Mouse (Mus musculus): ENCODE data around the gene Vwf. TPM values are rescaled to one million over a fixed set of nuclear protein-coding genes. Genes with fewer than 3 reads are reported as not detected.
A peak's percentile ranks its signal among the peaks of the same experiment; 100 is the strongest.

Vwf gene
- total RNA-seq, 1 experiment from 2014 or later: 6.6 TPM

DNA sequence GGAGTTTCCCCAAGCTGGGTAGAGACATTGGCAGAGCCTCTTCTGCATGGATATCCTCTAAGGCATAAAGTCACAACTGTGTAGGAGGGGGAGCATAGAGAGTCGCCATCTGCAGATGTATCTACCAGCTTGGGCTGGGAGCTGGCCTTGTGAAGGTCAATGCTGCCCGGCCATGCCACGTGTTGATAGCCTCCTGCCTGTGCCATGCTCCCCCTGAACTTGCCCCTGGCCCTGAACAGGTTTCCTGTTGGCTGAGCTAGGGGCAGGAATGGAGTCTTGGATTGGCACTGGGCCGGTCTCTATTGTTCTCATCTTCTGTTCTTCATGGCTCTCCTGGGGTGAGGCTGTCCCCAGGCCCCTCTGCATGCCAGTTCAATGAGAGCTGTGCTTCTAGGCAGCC is 51.1 kb downstream of the Vwf start:
- no peak for ATAC-seq (replicated peaks in 1 of 2; ENCODE audit: insufficient read depth in 1 of 2, low FRiP score in 2 of 2, low TSS enrichment in 1 of 2, low read depth in 1 of 2, poor library complexity in 2 of 2, severe bottlenecking in 2 of 2)

DNA sequence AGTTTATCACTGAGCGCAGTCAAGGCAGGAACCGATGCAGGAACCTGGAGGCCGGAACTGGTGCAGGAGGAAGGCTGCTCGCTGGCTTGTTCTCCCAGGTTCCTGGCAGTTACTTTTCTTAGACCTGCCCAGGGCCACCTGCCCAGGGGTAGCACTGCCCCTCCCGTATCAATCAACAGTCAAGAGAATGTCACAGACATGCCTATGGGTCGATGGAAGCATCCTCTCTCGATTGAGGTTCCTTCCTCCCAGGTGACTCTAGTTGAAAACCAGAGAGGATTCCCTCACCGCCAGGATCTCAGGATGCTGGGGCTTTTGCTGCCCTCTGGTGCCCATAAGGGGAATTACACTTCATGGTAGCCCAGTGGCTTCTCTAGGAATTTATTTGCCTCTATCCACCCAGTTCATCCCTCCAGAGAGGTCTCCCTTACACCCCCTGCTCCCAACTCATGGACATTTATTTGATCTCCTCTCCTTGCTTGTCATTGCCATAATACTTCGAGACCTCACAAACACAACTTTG is 53.5 kb downstream of the Vwf start:
- 0 out of 4 replicates have a peak, but pooled peaks of 1 of the 2 experiments have one; percentile 29 for ATAC-seq (replicated peaks in 1 of 2; ENCODE audit: insufficient read depth in 1 of 2, low FRiP score in 2 of 2, low TSS enrichment in 1 of 2, low read depth in 1 of 2, poor library complexity in 2 of 2, severe bottlenecking in 2 of 2)

DNA sequence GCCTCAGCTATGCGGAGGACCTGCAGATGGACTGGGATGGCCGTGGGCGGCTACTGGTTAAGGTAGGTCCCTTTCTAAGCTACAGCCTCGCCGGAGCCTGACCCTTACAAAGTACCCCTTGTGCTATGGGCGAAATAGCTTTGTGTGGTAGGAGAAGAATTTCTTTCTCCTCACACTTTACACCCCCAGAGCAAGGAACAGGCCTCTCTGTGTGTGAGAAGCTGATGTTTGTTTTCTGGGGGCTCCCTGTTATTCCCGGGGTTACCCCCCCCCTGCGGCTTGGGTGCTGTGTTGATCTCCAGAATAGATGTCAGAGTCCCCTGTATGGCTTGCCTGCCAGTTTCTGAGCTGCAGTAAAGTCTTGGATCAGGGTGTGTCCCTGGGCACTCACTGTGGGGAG is 54.1 kb downstream of the Vwf start:
- no peak for ATAC-seq (replicated peaks in 1 of 2; ENCODE audit: insufficient read depth in 1 of 2, low FRiP score in 2 of 2, low TSS enrichment in 1 of 2, low read depth in 1 of 2, poor library complexity in 2 of 2, severe bottlenecking in 2 of 2)

DNA sequence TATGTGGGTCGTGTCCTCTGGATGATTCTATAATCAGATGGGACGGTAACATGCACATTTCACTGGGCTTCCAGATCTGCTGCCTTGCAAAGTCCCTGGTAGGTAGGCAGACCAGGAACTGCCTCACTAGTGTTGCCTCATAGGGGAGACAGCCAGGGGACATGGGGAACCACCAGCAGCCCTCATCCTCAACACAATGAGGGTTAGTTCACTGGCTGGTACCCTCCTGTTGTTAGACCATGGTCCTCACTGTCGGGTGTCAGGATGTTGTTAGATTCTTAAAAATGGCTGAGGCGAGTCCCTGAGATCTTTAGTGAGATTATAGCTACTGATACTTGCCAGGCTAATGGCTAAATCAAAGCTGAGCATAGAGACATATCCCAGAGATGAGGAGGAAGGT is 54.6 kb downstream of the Vwf start:
- no peak for ATAC-seq (replicated peaks in 1 of 2; ENCODE audit: insufficient read depth in 1 of 2, low FRiP score in 2 of 2, low TSS enrichment in 1 of 2, low read depth in 1 of 2, poor library complexity in 2 of 2, severe bottlenecking in 2 of 2)

DNA sequence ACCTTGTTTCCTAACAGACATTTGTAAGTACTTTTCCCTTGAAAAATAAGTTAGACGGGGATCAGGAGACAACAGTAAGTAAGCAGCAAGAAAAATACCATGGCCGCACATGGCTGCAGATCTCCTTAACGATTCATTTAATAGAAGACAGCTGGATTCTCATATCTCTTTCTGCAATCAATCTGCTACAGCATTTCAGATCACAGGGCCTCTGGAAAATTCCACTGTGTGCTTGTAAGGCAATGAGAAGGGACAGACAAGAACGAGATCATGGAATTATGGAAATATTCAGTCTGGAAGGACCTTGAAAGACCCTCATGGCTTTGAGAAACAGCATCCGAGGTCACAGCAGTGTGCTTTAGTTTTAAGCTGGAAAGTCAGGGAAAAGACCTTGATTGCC is 55.2 kb downstream of the Vwf start:
- ATAC-seq (replicated peaks in 1 of 2; ENCODE audit: insufficient read depth in 1 of 2, low FRiP score in 2 of 2, low TSS enrichment in 1 of 2, low read depth in 1 of 2, poor library complexity in 2 of 2, severe bottlenecking in 2 of 2): no peak

DNA sequence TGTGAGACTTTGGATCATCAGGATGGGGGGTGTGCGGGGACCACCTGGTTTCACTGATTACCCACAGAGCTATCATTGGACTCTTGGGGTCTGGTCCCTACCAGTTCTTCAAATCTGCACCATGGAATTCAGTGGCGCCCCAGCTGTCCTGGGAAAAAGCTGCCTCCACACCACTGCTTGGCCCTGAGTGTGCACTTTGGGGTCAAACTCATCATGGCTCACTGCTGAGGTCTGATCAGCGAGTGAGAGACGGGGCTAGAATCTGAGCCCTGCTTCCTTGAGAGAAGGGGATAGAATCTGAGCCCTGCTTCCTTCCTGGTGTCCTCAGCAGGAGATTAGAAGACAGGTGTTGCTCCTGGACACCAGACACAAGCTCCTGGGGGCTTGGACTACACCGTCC is 55.8 kb downstream of the Vwf start:
- no peak for ATAC-seq (replicated peaks in 1 of 2; ENCODE audit: insufficient read depth in 1 of 2, low FRiP score in 2 of 2, low TSS enrichment in 1 of 2, low read depth in 1 of 2, poor library complexity in 2 of 2, severe bottlenecking in 2 of 2)

DNA sequence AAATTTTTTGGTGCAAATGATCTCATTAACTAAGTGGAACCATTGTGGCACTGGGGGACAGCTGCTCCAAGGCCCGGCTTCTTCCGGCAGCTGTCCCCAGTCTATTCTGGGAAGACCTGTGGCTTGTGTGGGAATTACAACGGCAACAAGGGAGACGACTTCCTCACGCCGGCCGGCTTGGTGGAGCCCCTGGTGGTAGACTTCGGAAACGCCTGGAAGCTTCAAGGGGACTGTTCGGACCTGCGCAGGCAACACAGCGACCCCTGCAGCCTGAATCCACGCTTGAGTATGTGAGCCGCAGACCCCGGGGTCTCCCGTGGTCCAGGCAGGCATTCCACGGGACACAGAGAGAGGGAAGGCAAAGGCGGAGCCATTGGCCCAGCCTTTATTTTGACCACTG is 56.7 kb downstream of the Vwf start:
- ATAC-seq (replicated peaks in 1 of 2; ENCODE audit: insufficient read depth in 1 of 2, low FRiP score in 2 of 2, low TSS enrichment in 1 of 2, low read depth in 1 of 2, poor library complexity in 2 of 2, severe bottlenecking in 2 of 2): peak; percentile 66 to 74

DNA sequence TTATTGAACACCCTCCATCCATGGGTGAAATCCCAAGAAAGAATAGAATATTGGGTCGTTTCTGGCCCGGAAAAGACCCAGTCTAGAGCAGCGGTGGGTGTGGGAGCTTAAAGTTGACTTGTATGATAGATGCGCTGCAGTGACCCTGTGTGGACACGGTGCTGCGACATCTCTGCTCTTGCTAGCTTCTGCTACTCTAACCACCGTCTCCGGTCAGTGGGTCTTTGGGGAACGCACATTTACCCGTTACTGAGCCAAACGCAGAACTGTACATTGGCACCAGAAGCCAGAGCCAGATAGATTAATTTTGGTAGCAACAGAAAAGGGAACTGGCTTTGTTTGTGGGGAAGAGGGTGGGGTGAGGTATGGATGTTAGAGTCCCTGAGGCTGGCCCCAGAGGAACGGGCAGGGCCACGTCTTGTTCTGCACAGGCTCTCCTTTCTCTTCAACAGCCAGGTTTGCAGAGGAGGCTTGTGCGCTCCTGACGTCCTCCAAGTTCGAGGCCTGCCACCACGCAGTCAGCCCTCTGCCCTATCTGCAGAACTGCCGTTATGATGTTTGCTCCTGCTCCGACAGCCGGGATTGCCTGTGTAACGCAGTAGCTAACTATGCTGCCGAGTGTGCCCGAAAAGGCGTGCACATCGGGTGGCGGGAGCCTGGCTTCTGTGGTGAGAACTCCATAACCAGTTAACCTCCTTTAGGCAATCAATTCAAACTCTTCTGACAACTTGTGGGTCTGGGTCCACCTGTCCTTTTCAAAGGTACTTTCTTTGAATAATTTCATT is 57.3 kb downstream of the Vwf start:
- peak; percentile 50 to 69 for ATAC-seq (replicated peaks in 1 of 2; ENCODE audit: insufficient read depth in 1 of 2, low FRiP score in 2 of 2, low TSS enrichment in 1 of 2, low read depth in 1 of 2, poor library complexity in 2 of 2, severe bottlenecking in 2 of 2)

DNA sequence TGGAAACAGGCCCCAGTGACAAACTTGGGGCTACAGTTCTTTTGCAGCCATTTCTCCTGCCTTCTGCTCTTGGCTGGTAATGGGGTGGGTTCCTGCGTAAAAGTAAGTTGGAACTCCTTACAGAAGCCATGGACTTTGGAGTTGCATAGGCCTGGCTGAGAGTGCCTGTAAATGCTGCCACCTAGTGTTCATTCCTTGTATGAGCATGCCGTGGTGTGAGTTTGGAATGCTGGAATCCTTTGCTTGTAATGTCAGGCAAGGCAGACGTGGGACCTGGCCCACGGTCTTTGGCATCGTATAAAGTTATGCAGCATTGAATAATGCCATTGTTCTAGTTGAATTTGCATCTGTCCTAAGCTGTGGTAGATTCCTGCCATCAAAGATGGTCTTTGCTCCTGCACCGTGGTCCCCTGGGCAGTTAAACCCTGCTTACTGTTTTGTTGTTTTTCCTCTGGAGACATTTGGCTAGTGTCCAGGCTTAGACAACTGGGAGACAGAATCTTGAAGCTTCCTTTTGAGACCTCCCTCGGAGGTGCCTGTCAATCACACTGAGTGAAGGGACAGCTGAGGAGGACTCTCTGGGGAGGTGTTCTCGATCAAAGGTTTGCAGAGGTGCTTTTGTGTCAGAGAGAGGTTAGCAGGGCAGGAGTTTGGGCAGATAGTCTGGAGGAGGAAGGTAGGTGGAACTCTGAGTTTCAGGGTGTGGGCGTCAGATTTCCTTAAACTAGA is 58.1 kb downstream of the Vwf start:
- peak; percentile 38 to 48; a peak in 2 of 4 replicates for ATAC-seq (replicated peaks in 1 of 2; ENCODE audit: insufficient read depth in 1 of 2, low FRiP score in 2 of 2, low TSS enrichment in 1 of 2, low read depth in 1 of 2, poor library complexity in 2 of 2, severe bottlenecking in 2 of 2)

DNA sequence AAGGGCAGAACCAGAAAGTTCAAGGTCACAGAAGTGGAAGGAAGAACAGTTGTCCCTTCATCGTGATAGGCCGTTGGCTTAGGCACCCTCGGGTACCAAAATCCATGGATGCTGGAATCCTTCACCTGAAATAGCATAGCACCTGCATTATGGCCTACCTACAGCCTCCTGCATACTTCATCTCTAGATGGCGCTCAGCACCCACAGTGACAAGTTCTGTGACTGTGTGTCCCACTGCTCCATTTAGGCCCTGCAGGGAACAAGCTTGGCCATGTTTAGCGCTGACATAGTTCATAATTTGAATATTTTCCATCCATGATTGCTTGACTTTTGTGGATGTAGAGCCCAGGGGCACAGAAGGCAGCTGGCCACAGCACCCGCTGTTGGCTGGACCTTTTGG is 62.5 kb downstream of the Vwf start:
- no peak for ATAC-seq (replicated peaks in 1 of 2; ENCODE audit: insufficient read depth in 1 of 2, low FRiP score in 2 of 2, low TSS enrichment in 1 of 2, low read depth in 1 of 2, poor library complexity in 2 of 2, severe bottlenecking in 2 of 2)

DNA sequence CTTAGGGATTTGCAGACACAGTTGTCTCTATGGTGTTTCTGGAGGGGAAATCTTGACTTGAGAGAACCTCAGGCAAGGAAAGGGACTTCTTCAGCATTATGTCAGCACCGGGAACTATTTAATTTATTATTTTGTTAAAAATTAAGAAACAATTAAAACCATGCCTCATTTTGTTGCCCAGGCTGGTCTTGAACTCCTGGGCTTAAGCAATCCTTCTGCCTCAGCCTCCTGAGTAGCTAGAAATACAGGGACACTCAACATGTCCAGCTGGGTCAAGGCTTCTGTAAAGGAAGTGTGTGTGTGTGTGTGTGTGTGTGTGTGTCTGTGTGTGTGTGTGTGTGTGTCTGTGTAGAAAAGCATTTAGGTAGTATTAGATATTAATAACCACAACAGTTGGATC is 71.3 kb downstream of the Vwf start:
- peak in 1 of 2 experiments; percentile 98; a peak in 2 of 4 replicates for ATAC-seq (replicated peaks in 1 of 2; ENCODE audit: insufficient read depth in 1 of 2, low FRiP score in 2 of 2, low TSS enrichment in 1 of 2, low read depth in 1 of 2, poor library complexity in 2 of 2, severe bottlenecking in 2 of 2)

DNA sequence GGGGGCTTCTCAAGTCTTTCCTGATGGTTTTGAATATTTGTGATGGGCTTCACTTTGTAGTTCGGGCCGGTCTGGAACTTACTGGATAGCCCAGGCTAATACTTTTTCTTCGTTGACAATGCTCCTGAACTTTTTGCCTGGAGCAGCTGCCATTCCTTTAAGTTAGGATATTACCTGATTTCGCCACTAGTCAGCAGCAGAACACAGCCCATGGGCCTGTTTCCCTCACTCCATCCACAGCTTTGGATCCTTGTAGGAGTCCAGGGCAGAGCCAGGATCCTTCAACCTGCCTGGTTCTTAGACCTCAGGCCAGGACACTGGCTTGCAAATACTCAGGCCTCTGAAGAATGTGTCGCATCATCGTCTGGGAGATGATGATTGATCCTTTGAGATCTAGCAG is 74.2 kb downstream of the Vwf start:
- no peak for ATAC-seq (replicated peaks in 1 of 2; ENCODE audit: insufficient read depth in 1 of 2, low FRiP score in 2 of 2, low TSS enrichment in 1 of 2, low read depth in 1 of 2, poor library complexity in 2 of 2, severe bottlenecking in 2 of 2)

DNA sequence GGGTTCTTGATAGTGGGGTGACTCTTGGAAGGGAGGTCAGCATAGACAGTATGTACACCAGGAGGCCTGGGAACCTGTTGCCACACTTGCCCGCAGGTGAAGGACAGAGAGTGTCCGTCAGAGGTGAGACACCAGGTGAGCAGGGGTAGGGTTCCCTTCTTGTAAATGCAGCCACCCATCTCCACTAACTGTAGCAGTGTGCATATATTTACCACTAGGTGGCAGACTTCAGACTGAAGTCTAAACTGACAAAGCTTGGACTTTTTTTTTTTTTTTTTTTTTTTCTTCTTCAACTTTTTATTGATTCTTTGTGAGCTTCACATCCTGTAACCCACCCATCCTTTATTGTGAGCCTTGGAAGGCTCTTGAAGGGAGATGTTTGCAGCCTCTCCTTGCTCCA is 75.9 kb downstream of the Vwf start:
- ATAC-seq (replicated peaks in 1 of 2; ENCODE audit: insufficient read depth in 1 of 2, low FRiP score in 2 of 2, low TSS enrichment in 1 of 2, low read depth in 1 of 2, poor library complexity in 2 of 2, severe bottlenecking in 2 of 2): peak in 1 of 2 experiments; percentile 32; a peak in 2 of 4 replicates

DNA sequence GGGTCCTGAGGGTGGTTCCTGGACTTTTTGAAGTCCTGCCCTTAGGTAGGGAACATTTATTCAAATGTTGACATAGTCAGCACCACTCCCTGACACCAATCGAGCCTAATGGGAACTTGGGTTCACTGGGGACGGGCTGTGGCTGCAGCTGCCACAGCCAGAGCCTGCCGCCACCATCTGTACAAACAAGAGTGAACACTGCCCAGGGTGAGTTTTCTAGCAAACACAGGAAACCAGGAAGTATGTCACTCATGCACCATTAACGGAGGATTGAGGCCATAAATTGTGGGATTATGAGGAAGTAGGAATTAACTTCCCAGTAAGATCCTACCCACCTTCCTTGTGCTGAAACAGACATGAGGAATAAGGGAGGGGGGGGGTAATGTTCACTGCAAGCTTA is 93.9 kb downstream of the Vwf start:
- peak; percentile 49 to 63; a peak in 3 of 4 replicates for ATAC-seq (replicated peaks in 1 of 2; ENCODE audit: insufficient read depth in 1 of 2, low FRiP score in 2 of 2, low TSS enrichment in 1 of 2, low read depth in 1 of 2, poor library complexity in 2 of 2, severe bottlenecking in 2 of 2)

DNA sequence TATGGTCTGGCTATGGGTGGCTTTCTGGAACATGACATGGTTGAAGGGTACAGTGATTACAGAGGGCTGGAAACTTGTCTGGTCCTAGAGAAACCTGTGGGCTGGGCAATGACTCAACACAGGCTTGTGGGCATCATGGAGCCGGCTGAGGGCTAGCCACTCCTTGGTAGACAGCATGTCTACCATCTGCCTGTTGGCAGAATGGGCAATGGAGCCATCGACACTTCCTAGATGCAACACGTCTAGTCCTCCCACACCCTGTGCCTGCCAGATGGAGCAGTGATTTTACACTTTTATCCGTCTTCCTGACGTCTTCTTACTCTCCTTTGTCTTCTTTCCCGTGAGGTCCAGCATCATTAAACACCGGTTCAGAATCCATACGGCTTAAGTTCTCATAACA is 94.6 kb downstream of the Vwf start:
- no peak for ATAC-seq (replicated peaks in 1 of 2; ENCODE audit: insufficient read depth in 1 of 2, low FRiP score in 2 of 2, low TSS enrichment in 1 of 2, low read depth in 1 of 2, poor library complexity in 2 of 2, severe bottlenecking in 2 of 2)

DNA sequence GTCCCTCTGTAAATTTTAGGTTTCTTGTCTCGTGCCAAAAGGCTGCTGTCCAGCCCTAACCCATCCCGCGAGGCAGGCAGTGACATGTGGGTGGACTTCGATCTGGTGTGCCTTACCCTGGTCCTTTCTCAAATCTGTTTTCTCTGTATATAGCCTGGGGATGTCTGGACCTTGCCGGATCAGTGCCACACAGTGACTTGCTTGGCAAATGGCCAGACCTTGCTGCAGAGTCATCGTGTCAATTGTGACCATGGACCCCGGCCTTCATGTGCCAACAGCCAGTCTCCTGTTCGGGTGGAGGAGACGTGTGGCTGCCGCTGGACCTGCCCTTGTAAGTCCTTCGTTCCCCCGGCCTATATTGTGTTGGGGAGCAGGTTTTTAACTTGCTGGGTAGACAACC is 102.4 kb downstream of the Vwf start:
- no peak for ATAC-seq (replicated peaks in 1 of 2; ENCODE audit: insufficient read depth in 1 of 2, low FRiP score in 2 of 2, low TSS enrichment in 1 of 2, low read depth in 1 of 2, poor library complexity in 2 of 2, severe bottlenecking in 2 of 2)

DNA sequence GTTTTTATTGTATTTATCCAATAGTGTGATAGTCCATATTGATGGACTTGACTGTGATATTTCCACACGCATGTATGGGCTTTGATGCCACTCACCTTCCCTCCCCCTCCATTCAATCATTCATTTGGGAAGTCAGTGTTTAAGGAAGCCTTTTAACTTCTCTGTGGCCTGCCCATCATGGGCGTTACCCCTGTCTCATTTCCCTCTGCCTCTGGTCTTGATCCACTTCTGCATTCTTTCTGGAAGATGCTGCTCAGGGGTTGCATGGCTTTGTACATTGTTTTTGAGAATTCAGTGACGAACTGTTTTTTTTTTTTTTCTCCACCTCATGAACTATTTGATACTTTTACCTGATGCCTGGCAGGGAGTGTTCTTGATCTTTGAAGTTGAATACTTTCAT is 104.8 kb downstream of the Vwf start:
- ATAC-seq (replicated peaks in 1 of 2; ENCODE audit: insufficient read depth in 1 of 2, low FRiP score in 2 of 2, low TSS enrichment in 1 of 2, low read depth in 1 of 2, poor library complexity in 2 of 2, severe bottlenecking in 2 of 2): no peak

DNA sequence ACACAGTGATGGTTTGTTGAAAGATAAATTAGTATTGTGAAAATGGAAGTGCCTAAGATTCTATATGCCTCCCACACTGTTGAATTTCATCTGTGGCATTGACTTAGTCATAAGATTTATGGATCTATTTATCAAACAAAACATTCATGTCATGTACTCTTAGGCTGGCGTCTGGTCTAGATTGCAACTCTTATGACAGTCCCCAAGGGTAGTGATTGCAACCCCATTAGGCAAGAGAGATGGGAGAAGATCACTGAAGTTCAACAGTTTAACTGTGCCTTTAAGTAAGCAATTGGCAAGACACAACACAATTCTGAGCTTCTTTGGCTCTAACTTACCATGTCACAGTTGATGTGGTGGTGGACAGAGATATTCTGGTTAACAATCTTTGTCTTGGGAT is 106.8 kb downstream of the Vwf start:
- no peak for ATAC-seq (replicated peaks in 1 of 2; ENCODE audit: insufficient read depth in 1 of 2, low FRiP score in 2 of 2, low TSS enrichment in 1 of 2, low read depth in 1 of 2, poor library complexity in 2 of 2, severe bottlenecking in 2 of 2)
